Mouse (Mus musculus) ES-E14 (cell line): Measurements from ENCODE around the gene Shc3.

ENCODE experiments used
- ZC3H11A ChIP-seq: IDR thresholded peaks from 2 replicates; pipeline ENCODE4 v1.6.1; 2012; ENCODE audit warnings: low read depth, mild to moderate bottlenecking, inconsistent platforms, low read length, borderline replicate concordance
- ZNF384 ChIP-seq: IDR thresholded peaks from 2 replicates; pipeline ENCODE4 v1.6.1; 2012; ENCODE audit warnings: low read depth, low read length, inconsistent platforms

DNA sequence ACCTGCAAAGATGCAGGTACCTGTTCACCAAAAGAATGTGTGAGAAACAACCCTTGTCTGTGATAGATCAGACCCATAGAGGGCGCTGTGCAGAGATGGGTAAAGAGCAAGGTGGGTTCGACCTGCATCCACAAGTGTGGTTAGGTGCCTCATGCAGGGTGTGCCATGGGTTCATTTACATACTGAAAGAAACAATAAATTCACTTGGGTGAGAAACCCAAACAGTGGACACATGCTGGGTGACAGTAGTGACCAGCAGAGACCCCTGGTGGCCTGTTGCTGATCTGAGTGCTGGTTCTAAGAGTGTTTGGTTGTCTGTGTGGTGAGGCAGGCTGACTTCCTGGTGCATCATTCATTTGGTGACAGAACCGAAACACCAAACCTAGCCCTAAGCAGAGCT lies 155.8 kb downstream of the Shc3 start:
- TF ChIP-seq ZNF384 = no peak
- TF ChIP-seq ZC3H11A = no peak
